Mouse (Mus musculus) macrophage (primary cell): Measurements from ENCODE around the gene Zar1. TPM values are rescaled to one million over a fixed set of nuclear protein-coding genes. Genes with fewer than 3 reads are reported as not detected.
"Not testable (repeated sequence)": the region's sequence is repeated elsewhere in the genome, so short reads cannot be mapped to it uniquely, and the experiment has no call there.

Source experiments
- H3K27ac ChIP-seq: fragments of 350-480 bp; formaldehyde crosslinking; 2 replicates; pipeline ENCODE4 v1.9.0; 2021
- H3K36me3 ChIP-seq: fragments of 350-480 bp; formaldehyde crosslinking; 2 replicates; pipeline ENCODE4 v1.9.0; 2021; ENCODE audit errors: inconsistent target
- H3K4me3 ChIP-seq: fragments of 350-480 bp; formaldehyde crosslinking; 2 replicates; pipeline ENCODE4 v1.9.0; 2021; ENCODE audit errors: inconsistent target
- H3K79me2 ChIP-seq: fragments of 350-480 bp; formaldehyde crosslinking; 2 replicates; pipeline ENCODE4 v1.9.0; 2021; ENCODE audit errors: inconsistent target
- WGBS: methylation state at CpG from one replicate; pipeline ENCODE4 v1.1.7; 2026; ENCODE audit warnings: inconsistent platforms; ENCODE audit not compliant: missing documents; 5-methylcytosine and 5-hydroxymethylcytosine counted together
- polyA plus RNA-seq: library from polyadenylated mRNA; stranded (reverse); fragments of 250-400 nt; gene quantifications from 3 replicates; pipeline ENCODE4 v1.2.4, GENCODE M21; 2018; ENCODE audit warnings: inconsistent platforms
- total RNA-seq, 78 experiments: library from RNA; depleted of rRNA; stranded (reverse); fragments of 250-400 nt; gene quantifications; 1 replicate in 9 of 78; 2 replicates in 24 of 78; 3 replicates in 43 of 78; 4 replicates in 2 of 78; pipeline ENCODE4 v1.2.4; 2018; ENCODE audit warnings: inconsistent platforms in 56 of 78

Gene Zar1
- total RNA-seq (2018; cell fraction: chromatin; rRNA removed) = not detected
- not detected for total RNA-seq (2018; cell fraction: cytosol; rRNA removed)
- total RNA-seq (2018; cell fraction: nucleus; rRNA removed) = not detected
- polyA plus RNA-seq = not detected in 3 replicates

GRCm38 (mm10) chr5:72580970-72581332 is at the start of gene Zar1:
TSS of gene Zar1 (minus strand) at chr5:72581254.
- not testable (repeated sequence) for H3K4me3 ChIP-seq, H3K27ac ChIP-seq
- WGBS = 10% methylated on average over 17 of the region's 21 CpGs

DNA sequence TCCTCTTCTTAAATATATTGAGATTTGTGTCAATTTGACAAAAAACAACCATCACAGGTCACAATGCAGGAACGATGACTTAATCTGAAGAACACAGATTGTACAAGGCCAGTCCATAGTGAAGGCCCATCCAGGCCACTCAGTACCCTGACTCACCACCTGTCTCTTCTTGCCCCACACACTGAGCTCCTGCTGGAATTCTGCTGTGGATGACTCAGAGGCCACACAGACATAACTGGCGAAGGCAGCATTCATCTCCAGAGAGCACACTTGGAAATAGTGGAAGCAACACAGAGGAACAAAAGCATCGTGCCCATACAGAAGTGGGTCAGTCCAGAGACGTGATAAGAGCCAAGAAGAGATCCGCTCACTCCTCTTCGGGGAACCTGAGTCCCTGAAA is 49.0 kb upstream of the Zar1 start:
- no peaks in the 10 kb centered on the region for H3K79me2 ChIP-seq
- H3K36me3 ChIP-seq = no peaks in the 10 kb centered on the region
- no peak overlapping the region for H3K4me3 ChIP-seq
- H3K27ac ChIP-seq = no peak overlapping the region
- WGBS = 92% methylated on average over 6 of the region's 6 CpGs

More at GRCm38 (mm10) chr5:72580970-72581332, at the start of gene Zar1:
- not testable (repeated sequence) for H3K36me3 ChIP-seq, H3K79me2 ChIP-seq

DNA sequence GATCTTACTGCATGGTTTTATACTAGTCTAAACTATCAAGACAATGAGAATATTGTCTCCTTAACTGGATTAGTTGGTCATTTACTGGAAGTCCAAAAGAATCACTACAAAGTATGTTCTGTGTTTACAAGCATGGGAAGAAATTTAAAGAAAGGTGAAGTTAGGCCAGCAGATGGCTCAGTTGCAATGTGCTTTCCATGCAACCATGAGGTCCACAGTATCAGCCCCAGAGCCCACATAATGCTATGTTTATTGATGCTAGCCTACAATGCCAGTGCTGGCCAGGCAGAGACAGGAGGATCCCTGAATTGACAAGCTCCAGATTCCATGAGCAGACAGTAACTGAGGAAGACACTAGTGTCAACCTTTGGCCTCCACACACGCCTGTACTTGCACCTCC is 40.0 kb upstream of the Zar1 start:
- H3K79me2 ChIP-seq = no peaks in the 10 kb centered on the region
- no peak overlapping the region for H3K27ac ChIP-seq
- 100% methylated on average over 1 of the region's 1 CpGs for WGBS
- H3K4me3 ChIP-seq = no peak overlapping the region
- H3K36me3 ChIP-seq = no peaks in the 10 kb centered on the region

DNA sequence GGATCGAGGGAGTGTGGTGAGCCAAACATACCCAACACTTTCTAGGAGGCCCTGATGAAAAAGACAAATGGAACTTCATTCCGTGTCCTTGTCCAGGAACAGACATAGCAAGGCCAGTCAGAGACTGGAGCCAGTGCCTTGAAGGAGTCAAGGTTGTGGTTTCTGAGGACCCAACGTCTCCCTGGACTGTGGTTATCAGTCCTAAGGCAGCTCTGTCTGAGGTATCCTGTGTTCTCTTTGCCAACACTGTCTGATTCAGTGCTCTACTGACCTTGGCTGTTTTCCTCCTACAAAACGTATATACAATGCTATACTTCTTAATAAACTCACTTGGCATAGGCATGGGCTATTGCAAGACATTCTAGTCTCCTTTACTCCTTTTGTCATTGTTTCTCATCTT is 36.4 kb upstream of the Zar1 start:
- H3K36me3 ChIP-seq = no peaks in the 10 kb centered on the region
- no peak overlapping the region for H3K27ac ChIP-seq
- WGBS = 56% methylated on average over 4 of the region's 4 CpGs

GRCm38 (mm10) chr5:72603138-72603537 is 22.1 kb upstream of the Zar1 start:
- Histone ChIP-seq H3K27ac (no peak overlapping the region), H3K79me2 (no peaks in the 10 kb centered on the region), H3K4me3 (no peak overlapping the region), H3K36me3 (no peaks in the 10 kb centered on the region)
- 100% methylated on average over 4 of the region's 4 CpGs for WGBS

More for the DNA sequence above, 36.4 kb upstream of the Zar1 start:
- no peak overlapping the region for H3K4me3 ChIP-seq
- H3K79me2 ChIP-seq = no peaks in the 10 kb centered on the region

DNA sequence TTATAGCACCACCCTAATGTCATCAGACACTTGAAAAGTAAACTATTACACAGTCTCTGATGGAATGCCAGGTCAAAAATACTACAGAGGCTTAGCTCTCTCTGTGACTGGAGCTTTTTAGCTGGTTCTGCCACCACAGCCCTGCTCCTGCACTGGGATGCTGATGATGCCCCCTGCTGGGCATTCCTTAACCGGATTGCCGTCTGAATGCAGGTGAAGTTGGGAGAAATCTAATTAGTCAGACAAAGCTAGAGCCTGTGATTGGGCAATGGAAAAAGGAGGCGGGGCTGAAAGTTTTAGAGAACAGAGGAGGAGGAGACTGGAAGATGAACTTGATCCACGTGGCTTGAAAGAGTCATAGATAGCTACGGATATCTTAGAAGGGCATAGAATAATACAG is 20.0 kb upstream of the Zar1 start:
- no peak overlapping the region for H3K27ac ChIP-seq
- no peaks in the 10 kb centered on the region for H3K36me3 ChIP-seq
- no peaks in the 10 kb centered on the region for H3K79me2 ChIP-seq
- H3K4me3 ChIP-seq = no peak overlapping the region
- WGBS = 15% methylated on average over 5 of the region's 5 CpGs

DNA sequence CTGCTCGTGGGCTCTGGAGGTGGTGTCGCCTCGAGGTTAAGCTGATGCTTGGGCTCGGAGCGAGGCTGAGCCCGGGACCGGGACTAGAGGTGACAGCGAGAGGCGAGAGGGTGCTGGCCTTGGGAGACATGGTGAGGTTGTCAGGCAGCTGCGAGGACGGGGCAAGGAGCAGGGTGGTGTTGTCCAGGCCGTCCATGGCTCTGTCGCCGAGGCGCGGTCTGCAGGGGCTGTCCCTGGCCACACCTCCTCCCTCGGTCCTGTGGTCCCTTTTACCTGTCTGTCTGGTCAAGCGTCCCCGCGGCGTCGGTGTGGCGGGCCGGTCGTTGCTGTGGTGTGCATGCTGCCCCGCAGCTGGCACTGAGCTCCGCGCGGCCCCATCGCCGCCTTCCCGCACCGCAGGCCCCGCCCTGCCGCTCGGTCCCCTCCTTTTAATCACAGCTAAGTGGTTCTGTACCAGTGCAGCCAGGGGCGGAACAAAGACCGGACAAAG is 6.2 kb upstream of the Zar1 start, which contains the start of gene Gm5868:
Gene Gm5868, minus strand, starts transcription at position 360 of the 490 bp plus-strand sequence.
- WGBS = 8% methylated on average over 38 of the region's 38 CpGs
- Histone ChIP-seq H3K79me2 (no peaks in the 10 kb centered on the region), H3K27ac (no peak within 1 kb of the TSS), H3K36me3 (no peaks in the 10 kb centered on the region), H3K4me3 (no peak within 1 kb of the TSS)

- H3K36me3 ChIP-seq, H3K27ac ChIP-seq, H3K4me3 ChIP-seq, H3K79me2 ChIP-seq: not testable (repeated sequence)
- WGBS = 57% methylated on average over 24 of the region's 25 CpGs
Measured at GRCm38 (mm10) chr5:72586667-72587191, 5.7 kb upstream of the Zar1 start.

- WGBS = 56% methylated on average over 2 of the region's 7 CpGs
- H3K79me2 ChIP-seq, H3K36me3 ChIP-seq, H3K27ac ChIP-seq, H3K4me3 ChIP-seq: not testable (repeated sequence)
Measured at GRCm38 (mm10) chr5:72586122-72586521, 5.1 kb upstream of the Zar1 start.

DNA sequence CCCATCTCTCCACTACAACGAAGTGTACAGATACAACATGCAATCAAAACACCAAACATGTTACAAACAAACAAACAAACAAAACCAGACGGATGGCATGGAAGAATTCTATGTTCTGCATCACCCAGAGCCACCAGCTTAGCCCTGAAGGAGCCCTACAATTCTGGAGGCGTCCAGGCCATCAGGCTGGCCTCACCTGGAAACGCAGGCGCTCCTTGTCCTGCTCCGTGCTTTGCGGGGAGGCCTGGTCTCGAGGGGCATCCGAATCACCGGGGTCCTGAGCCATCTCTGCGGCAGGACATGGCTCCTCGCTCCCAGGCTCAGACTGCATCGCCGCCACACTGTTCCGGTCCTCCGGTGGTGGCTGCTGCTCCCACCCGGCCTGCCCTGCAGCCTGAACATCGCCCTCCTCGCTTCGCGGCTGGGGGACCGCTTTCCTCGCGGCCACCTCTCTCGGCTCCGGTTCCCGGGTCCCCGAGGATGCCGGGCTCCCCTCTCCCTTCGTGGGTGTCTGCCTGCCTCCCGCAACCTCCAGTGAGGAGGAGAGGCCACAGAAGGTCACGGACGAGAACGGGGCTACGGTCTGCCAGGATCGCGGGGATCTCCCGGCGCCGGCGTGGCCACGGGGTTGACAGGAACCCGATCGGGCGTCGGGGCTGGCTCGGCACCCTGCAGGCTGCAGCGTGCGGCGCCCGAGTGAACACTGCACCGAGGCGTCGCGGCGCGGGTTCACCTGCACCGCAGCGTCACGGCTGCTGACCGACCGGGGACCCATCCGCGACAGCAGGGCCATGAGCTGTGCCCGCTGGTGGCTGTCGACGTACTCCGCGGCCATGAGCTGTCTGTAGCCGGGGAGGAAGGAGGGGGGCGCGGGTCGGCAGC is 725 bp downstream of the Zar1 start:
- not testable (repeated sequence) for H3K36me3 ChIP-seq, H3K79me2 ChIP-seq, H3K27ac ChIP-seq, H3K4me3 ChIP-seq
- WGBS = 12% methylated on average over 35 of the region's 73 CpGs

- H3K4me3 ChIP-seq, H3K36me3 ChIP-seq, H3K79me2 ChIP-seq, H3K27ac ChIP-seq: not testable (repeated sequence)
- 82% methylated on average over 9 of the region's 10 CpGs for WGBS
Measured at GRCm38 (mm10) chr5:72579599-72579998, 1.5 kb downstream of the Zar1 start.

GRCm38 (mm10) chr5:72565621-72566020 is 15.4 kb downstream of the Zar1 start:
- no peaks in the 10 kb centered on the region for H3K36me3 ChIP-seq
- no peaks in the 10 kb centered on the region for H3K79me2 ChIP-seq
- 95% methylated on average over 5 of the region's 5 CpGs for WGBS
- no peak overlapping the region for H3K27ac ChIP-seq
- H3K4me3 ChIP-seq = no peak overlapping the region

GRCm38 (mm10) chr5:72563183-72563582 is 17.9 kb downstream of the Zar1 start:
- H3K79me2 ChIP-seq = peaks cover 13% of the 10 kb centered on the region
- not testable (repeated sequence) for H3K36me3 ChIP-seq, H3K4me3 ChIP-seq, H3K27ac ChIP-seq
- WGBS = 97% methylated on average over 2 of the region's 2 CpGs

DNA sequence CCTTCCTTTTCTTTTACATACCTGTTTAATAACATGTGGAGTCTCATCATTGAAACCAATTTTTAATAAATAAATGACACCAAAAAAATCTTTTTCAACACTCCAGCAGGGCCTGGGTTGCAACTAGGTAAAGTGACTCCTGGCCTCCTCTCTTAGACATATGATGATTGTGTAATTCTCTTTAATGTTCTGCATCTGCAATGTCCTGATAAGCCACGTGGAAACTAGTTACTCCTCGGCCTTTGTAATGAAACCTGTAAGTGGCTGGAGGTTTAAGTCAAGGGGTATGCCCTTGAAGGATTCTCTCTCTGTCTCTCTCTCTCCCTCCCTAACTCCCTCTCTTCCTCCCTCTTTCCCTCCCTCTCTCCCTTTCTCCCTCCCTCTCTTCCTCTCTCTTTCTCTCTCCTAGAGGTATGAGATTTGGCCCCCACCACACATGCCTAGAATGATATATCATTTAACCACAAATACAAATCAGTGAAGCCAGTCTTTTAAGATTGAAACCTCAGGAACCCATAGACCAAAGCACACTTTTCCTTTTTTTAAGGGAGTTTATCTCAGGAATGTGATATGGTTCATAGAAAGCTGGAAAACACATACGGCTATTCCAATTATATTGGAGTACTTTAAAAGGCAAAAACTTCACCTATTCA is 20.0 kb downstream of the Zar1 start:
- no peak overlapping the region for H3K4me3 ChIP-seq
- H3K36me3 ChIP-seq = no peaks in the 10 kb centered on the region
- H3K27ac ChIP-seq = no peak overlapping the region
- 59% methylated on average over 3 of the region's 3 CpGs for WGBS
- peaks cover 32% of the 10 kb centered on the region for H3K79me2 ChIP-seq
